Mouse (Mus musculus) T-helper 2 cell (primary cell): ENCODE measurements around the gene Rps12.
"Not testable (repeated sequence)": the region's sequence is repeated elsewhere in the genome, so short reads cannot be mapped to it uniquely, and the experiment has no call there.

ENCODE experiments used
- in situ Hi-C: fragments of 300-600 bp; cut with MboI, MseI; formaldehyde crosslinking; loops from one replicate; pipeline ENCODE4 v1.15.1; 2025; ENCODE audit warnings: high pct_unique_total_duplicates

Gene Rps12

DNA sequence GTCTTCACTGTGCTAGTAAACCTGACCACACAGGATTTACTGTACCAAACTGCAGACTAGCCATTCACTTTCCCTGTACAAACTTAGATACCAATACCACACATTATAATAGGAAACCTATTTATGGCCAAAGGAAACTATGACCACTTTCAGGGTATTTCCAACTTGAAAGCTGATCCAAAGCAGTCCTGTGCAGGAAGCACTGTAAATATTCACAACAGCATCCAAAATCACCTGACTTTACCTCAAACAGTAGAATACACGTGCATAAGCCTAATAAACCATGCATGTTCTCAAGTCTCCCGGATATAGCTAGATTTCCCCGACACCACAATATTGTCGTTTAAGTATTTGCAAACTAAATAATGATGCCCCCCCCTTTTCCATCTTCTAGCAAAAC, 1.0 kb downstream of the Rps12 start:
- in situ Hi-C loops = no loop called here

DNA sequence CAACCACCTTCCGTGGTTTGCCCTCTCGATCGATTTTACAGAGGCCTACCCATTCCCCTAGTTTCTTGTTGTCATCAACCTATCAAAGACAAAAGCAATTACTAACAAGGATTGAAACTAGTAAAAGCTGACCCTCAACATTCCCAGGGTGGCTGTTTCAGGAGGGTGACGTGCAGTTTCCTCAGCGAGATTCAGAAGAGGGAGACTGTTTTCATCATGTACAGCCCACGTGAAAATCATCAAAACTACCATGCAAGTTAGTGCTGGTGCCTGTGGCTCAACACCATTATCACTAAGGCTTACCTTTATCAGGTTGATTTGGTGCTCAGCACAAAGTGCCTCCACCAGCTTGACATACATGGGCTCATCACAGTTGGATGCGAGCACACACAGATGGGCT, 1.5 kb downstream of the Rps12 start:
- in situ Hi-C loops = not testable (repeated sequence)

- in situ Hi-C loops = no loop called here
Observed at GRCm38 (mm10) chr10:23784121-23784520, 3.0 kb downstream of the Rps12 start.

DNA sequence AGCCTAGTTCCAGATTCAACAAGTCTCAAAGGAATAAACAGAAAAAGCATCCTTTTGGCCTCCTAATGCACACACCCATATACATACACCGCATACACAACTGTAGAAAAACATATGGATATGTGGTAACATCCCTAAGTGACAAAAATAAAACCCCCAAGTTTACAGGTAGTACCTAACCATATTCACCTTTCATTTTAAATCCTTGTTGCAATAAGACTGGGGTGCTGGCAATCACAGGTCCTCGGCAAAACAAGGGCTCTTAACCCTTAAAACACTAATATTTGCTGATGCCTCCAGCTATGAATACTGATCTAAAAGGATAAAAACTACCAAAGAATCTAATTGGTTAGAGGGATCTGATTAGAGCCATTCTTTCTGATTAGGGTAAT, 3.6 kb downstream of the Rps12 start:
- in situ Hi-C loops = no loop called here

DNA sequence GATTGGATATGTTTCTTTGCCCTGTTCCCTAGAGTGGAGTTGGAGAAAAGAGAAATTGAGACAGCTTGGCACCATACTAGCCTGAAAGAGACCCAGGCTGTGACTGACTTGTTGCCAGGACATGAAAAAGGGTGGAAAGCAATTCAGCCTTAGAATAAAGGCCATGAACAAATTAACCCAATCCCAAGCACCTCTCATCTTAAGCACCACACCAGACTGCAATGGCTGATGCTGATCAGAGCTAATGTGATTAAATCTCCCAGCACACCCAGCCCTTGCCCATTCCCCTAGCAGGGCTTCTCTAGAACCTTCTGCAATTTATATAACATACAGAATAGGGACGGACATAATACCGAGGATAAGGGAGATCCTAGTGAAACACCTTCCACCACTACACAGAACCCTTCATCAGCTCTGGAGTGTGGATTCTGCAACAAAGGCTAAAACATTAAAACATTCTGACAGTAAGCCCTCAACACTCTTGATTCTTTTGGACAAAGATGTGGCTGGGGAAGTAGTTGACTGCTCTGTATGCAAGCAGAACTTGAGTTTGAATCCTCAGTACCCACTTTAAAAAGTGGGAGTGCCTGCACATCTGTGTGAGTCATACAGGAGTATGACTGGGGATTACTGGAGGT, 4.1 kb downstream of the Rps12 start:
- in situ Hi-C loops = no loop called here

DNA sequence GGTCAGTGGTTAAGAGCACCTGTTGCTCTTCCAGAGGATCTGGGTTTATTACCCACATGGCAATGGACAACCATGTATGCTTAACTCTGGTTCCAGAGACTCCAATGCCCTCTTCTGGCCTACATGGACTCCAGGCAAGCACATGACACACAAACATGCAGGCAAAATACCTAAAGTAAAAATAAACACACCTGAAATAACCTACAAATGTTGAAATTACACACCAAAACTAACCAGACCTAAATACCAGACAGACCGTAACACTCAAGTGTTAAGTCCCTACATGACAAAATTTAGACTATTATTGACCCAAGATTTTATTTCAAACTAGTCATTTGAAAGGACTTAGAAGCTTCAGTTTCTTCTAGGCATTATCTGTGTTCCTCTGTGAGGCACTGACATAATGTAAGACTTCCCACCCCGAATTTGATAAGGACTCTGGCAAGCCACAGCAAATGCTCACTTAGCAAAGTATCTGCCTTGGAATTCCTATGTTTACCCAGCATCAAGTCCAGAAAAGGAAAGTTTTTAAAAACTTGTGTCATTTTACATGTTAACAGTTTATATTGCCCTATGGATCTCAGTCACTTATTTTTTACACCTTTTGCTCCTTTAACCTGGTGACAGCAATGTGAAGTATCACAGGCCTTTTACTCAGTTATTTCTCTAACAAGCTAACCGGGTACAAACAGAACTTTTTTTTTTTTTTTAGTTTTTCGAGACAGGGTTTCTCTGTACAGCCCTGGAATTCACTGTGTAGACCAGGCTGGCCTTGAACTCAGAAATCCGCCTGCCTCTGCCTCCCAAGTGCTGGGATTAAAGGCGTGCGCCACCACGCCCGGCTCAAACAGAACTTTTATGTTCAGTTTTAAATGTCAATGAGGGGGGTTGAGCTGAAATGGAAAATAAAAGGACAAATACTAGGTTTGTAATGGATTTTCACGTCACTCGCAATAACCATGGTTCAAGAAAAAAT, 5.0 kb downstream of the Rps12 start:
- in situ Hi-C loops = no loop called here

DNA sequence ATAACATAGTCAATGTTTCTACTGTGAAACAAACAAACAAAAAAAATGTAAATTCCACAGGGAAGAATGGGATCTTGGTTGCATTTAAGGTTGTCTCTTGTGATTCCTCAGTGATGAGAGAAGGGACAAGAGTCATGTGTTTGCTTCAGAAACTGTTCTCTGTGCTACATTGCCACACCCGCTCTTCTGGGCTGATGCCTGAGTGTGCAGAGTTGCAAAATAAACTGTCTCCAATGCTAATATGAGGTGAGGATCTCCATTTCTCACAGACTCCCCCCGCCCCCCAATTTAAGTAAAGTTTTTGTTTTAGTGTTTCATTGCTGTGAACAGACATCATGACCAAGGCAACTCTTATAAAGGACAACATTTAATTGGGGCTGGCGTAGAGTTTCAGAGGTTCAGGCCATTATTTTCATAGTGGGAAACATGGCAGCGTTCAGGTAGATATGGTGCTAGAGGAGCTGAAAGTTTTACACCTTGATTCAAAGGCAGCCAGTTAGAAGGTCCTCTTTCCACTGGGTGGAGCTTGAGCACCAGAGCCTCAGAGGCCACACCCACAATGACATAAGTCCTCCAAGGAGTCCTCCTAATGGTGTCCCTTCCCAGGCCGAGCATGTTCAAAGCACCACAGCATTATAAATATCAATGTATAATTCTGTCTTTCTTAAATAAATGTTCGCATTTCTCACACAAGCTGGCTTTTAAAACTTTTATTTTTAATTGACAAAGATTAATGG, 6.4 kb downstream of the Rps12 start:
- in situ Hi-C loops = no loop called here

- in situ Hi-C loops = no loop called here
Observed at GRCm38 (mm10) chr10:23777288-23777945, 9.7 kb downstream of the Rps12 start.

DNA sequence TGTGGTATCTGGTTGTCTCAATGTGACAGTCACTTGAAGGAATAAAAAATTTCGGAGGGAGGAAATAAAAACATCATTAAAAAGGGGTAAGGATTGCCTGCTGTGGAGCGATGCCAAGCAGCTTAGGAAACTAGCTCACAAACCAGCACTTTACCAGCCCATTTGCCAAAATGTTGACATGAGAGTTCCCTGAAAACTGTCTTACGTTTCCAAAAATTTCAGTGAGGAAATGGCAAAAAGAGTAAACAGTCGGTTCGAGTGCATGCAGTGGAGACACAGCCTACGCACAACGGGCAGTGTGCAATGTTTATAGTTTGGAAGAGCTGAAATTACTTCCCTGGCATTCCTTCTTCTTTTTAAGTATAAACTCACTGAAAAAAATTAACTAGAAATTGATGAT, 32.9 kb downstream of the Rps12 start:
- in situ Hi-C loops = no loop called here
